Mouse (Mus musculus) small intestine, adult 2 months (tissue): ENCODE data around the gene Pawr. TPM values are rescaled to one million over a fixed set of nuclear protein-coding genes. Genes with fewer than 3 reads are reported as not detected.
A peak's percentile ranks its signal among the peaks of the same experiment; 100 is the strongest.

Experiments used
- H3K27ac ChIP-seq: fragments of 200-500 bp; 2 replicates; pipeline ENCODE4 v1.5.1; 2012; ENCODE audit warnings: low read depth, low read length, control low read depth, inconsistent platforms; ENCODE audit not compliant: insufficient read depth
- H3K27me3 ChIP-seq: fragments of 200-500 bp; 2 replicates; pipeline ENCODE4 v1.6.1; 2012; ENCODE audit warnings: mild to moderate bottlenecking, moderate library complexity, low read length, inconsistent platforms; ENCODE audit not compliant: control insufficient read depth, insufficient read depth
- H3K36me3 ChIP-seq: fragments of 200-500 bp; 2 replicates; pipeline ENCODE4 v1.6.1; 2012; ENCODE audit warnings: mild to moderate bottlenecking, low read length, control low read depth, inconsistent platforms; ENCODE audit not compliant: control insufficient read depth, insufficient read depth
- H3K4me1 ChIP-seq: fragments of 200-500 bp; 2 replicates; pipeline ENCODE4 v1.6.1; 2012; ENCODE audit warnings: low read length, inconsistent platforms, mixed read lengths; ENCODE audit not compliant: control insufficient read depth, insufficient read depth, insufficient read length
- H3K4me3 ChIP-seq: fragments of 200-500 bp; 2 replicates; pipeline ENCODE4 v1.5.1; 2012; ENCODE audit warnings: low read depth, mild to moderate bottlenecking, control low read depth, inconsistent platforms, low read length, moderate library complexity
- CTCF ChIP-seq: fragments of 200-500 bp; IDR thresholded peaks from 2 replicates; pipeline ENCODE4 v1.5.1; 2012; ENCODE audit warnings: low read depth, mild to moderate bottlenecking, control low read depth, inconsistent platforms, low read length, moderate library complexity, mixed read lengths; ENCODE audit not compliant: insufficient replicate concordance, insufficient read length; ENCODE audit errors: extremely low read depth
- POLR2A ChIP-seq: fragments of 200-500 bp; IDR thresholded peaks from 2 replicates; pipeline ENCODE4 v1.6.1; 2012; ENCODE audit warnings: low read depth, mild to moderate bottlenecking, control low read depth, inconsistent platforms, low read length, moderate library complexity
- WGBS: fragments of 180-500 bp; shearing (Covaris S2); methylation state at CpG from one replicate; pipeline ENCODE4 v1.1.7; 2018; 5-methylcytosine and 5-hydroxymethylcytosine counted together
- polyA plus RNA-seq: library from polyadenylated mRNA; depleted of rRNA; stranded (reverse); fragments of >200 nt; gene quantifications from 2 replicates; pipeline ENCODE4 v1.2.3, GENCODE M21; 2012; rRNA removed

Pawr gene
- polyA plus RNA-seq, 1 experiment, result 31.8 TPM

DNA sequence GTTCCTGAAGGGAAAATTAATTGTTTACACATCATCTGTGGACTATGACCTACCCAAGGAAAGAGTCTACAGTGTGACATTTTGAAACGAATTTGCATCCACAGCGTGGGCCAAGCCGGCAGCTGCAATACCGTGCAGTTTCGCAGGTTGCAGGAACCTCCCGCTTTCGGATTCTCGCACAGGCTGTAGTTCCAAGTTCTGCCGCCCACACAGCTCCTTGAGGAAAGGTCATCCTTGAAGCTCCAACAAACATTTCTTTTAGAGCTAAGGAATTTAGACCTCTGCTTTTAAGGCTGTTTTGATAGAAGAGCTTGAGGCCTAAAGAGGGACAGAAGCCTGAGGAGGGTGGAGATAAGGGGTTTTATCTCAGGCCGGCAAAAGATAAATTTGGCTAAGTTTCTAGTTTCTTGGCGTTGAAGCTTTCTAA lies 122.8 kb downstream of the Pawr start:
- WGBS, result 26% methylated on average over 11 of the region's 11 CpGs
- Histone ChIP-seq H3K27me3 (no peaks in the 10 kb centered on the region), H3K27ac (peak overlapping the region; percentile 23; the same call in 1 of the 2 replicates), H3K36me3 (no peaks in the 10 kb centered on the region), H3K4me3 (no peak overlapping the region), H3K4me1 (peaks cover 3% of the 10 kb centered on the region; the same call in 1 of the 2 replicates)
- TF ChIP-seq POLR2A (no peak), CTCF (no peak)

DNA sequence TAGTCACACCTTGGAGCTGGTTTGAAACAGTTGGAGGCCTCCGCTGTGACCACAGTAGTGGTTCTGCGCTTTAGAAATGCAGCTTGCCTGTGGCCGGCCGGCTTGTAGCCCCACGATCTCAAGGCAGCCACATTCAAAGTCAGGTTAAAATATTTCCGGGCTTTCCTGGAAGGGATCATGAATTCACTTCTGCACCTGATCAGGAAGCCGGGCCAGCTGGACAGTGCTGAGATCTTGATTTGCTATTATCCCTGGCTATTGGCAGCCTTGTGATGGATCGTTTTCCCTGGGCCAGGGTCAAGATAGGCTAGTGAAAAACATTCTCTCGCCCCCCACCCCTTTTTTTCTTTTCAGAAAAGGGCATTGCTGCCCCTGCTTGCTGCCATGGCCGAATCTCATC lies 123.3 kb downstream of the Pawr start:
- TF ChIP-seq POLR2A, result no peak
- Histone ChIP-seq H3K4me3 (no peak overlapping the region), H3K36me3 (no peaks in the 10 kb centered on the region), H3K4me1 (peaks cover 3% of the 10 kb centered on the region; the same call in 1 of the 2 replicates), H3K27ac (peak overlapping the region; percentile 23; the same call in 1 of the 2 replicates), H3K27me3 (no peaks in the 10 kb centered on the region)
- WGBS, result 53% methylated on average over 10 of the region's 10 CpGs

DNA sequence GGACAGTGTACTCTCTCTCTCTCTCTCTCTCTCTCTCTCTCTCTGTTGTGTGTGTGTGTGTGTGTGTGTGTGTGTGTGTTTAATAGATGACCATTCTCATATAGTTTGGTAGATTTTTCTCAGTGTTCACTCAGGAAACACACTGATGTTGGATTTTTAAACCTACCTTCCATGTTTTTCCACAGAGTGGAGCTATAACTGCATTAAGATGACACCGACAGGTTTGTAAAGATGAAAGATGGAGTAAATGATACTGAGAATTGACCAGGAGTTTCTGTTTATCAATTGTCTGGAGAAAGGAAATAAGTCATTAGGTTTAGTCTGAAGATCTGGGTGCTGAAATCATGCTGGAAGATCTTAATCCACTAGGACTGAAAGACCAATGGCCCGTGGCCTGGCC lies 124.0 kb downstream of the Pawr start:
- H3K4me3 ChIP-seq, result no peak overlapping the region
- H3K27me3 ChIP-seq, result no peaks in the 10 kb centered on the region
- H3K4me1 ChIP-seq, result peaks cover 3% of the 10 kb centered on the region; the same call in 1 of the 2 replicates
- WGBS, result 61% methylated on average over 2 of the region's 2 CpGs
- TF ChIP-seq POLR2A (no peak), CTCF (no peak)
- no peak overlapping the region for H3K27ac ChIP-seq
- H3K36me3 ChIP-seq, result no peaks in the 10 kb centered on the region

DNA sequence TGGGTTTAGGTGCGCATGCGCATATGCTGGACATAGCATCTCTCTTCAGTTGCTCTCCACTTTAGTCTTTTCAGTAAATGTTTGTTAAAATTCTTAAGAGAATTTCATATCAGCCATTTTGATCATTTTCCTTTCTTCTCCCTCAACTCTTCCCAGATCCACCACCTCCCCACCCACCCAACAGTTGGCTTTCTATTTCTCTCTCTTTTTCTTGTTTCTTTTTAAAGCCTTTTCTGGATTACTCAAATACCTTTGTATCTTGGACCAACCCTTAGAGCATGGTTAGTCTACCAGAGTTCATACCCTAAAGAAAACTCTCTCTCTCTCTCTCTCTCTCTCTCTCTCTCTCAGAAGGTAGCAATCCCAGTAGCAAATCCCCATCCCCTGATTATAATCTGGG lies 125.1 kb downstream of the Pawr start:
- no peaks in the 10 kb centered on the region for H3K36me3 ChIP-seq
- H3K4me1 ChIP-seq, result peaks cover 3% of the 10 kb centered on the region; the same call in 1 of the 2 replicates
- WGBS, result 100% methylated on average over 2 of the region's 2 CpGs
- no peak overlapping the region for H3K27ac ChIP-seq
- no peak overlapping the region for H3K4me3 ChIP-seq
- no peak for TF ChIP-seq CTCF
- TF ChIP-seq POLR2A, result no peak
- no peaks in the 10 kb centered on the region for H3K27me3 ChIP-seq

DNA sequence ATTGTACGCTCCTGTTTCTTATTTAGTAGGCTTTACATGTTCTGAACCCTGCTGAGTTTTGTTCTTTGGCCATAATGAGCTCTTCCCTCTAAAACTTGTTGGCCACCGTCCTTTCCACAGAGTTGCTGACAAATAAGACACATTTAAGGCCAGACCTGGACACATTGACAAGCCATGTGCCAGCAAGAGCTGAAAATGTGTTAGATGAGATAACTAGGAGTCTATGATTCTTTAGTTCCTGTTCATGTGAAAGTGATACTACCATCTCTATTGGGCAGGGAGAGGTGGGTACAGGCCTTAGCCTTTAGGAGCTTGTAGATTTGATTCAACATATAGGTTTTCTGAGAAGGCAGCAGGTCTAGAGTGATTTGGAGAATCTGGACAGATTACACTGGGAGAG lies 129.9 kb downstream of the Pawr start:
- no peak overlapping the region for H3K27ac ChIP-seq
- H3K36me3 ChIP-seq, result no peaks in the 10 kb centered on the region
- TF ChIP-seq POLR2A, result no peak
- no peak for TF ChIP-seq CTCF
- WGBS, result 89% methylated on average over 2 of the region's 2 CpGs
- no peaks in the 10 kb centered on the region for H3K4me1 ChIP-seq
- H3K4me3 ChIP-seq, result no peak overlapping the region
- H3K27me3 ChIP-seq, result no peaks in the 10 kb centered on the region

Other genes starting within 250 kb of the Pawr start
- 8.4 and 16.0 TPM in 2 replicates for gene Ppp1r12a, start 169.9 kb upstream of the Pawr start, polyA plus RNA-seq